Mouse (Mus musculus) urinary bladder, adult 18-20 months (tissue): ENCODE data around the gene Iqschfp.
"Not testable (repeated sequence)": the region's sequence is repeated elsewhere in the genome, so short reads cannot be mapped to it uniquely, and the experiment has no call there.

Experiments
- DNase-seq, 2 experiments: peaks; one replicate each; pipeline ENCODE4 v3.0.0; 2022; ENCODE audit warnings: low spot score in 2 of 2, mixed read lengths in 2 of 2

The Iqschfp gene

DNA sequence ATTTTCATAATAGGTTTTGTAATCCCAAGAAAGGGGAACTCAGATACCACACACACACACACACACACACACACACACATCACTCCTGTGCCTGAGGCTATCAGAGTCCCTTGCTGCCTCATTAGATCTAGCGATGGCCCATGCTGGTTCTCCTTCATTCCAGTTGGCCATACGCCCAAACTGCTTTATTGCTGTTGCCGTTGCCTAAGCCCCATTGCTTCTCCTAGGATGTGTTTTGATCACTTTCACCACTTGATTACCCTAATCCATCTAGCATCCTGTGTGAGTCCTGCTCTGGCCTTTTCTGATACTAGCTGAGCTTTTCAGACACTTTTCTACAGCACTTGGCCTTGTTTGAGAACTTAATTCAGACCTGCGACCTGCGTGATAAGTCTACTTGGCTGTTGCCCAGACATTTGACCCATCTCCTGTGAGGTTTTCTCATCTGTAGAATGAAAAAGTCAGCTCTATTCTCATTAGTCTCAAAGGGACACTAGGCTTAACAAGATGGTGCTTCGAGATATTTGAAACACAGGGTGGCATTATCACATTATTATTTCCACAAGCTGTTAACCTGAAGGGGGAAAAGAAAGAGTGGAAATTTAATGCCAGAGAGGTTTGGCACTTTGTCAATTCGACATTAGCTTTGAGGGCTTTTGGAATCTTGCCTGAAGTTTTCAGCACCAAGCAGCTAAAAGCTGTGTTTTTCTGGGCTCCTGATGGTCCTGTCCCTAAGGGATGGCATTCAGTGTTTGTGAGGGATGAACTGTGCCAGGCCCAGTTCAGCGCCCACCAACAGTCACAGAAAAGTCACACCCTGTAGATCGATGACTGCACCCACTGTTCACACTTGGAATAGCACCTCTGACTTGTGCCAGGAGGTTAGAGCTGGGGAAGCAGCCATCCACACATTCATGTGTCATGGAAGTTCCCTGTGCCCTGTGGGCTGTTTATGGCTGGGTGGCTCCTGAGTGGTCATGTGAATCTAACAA, 179.7 kb downstream of the Iqschfp start:
- no peak for DNase-seq

DNA sequence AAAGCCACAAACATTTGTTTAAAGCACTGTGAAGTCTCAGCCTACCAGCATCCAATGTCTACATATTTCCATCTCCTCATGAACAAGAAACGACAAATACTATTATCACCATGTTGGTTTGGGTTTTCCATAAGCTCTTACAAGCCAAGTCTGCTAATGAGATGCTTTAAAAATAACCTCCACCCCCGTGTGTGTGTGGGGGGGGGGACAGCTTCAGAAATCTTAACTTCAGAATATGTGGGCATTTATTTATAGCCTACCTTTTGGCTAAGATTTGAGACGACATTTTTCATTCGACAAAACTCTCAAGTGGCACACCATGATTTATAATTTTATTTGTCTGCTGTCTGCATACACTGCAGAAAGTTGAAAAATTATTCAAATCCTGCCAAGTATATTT, 185.4 kb downstream of the Iqschfp start:
- DNase-seq, result no peak

DNA sequence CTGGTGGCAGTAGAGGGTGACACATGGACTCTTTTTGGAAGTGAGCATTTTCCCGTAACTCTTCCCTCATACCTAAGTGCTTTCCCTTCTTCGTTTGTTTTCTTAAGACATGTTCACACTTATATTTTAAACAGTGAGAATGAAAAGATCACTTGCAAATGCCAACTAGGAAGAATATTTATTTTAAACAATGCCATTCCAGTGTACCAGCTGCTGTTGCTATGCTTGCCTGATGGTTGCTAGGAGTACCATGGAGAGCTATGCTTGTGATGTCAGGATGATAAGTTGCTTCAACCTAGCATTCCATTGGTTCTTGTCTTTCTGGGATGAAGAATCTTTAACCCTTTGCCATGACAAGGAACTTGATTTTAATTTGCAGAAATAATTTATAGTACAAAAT, 193.0 kb downstream of the Iqschfp start:
- no peak for DNase-seq

DNA sequence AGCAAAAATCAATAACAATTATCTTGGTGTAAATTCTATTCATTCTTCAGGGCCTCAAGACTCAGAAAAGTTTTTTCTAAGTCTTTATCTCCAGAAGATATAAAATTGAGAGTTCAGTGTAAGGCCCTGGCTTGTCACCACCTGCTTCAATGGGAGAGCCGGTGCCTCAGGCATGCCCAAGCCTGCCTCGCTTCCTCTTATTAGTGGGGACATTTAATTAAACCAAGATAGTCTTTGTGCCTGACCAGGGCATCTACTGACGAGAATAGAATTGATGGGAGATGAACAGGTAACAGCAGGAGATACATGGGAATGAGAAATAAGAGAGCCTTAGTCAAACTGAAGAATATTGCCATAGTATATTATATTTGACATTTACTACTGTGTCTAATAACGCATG, 200.1 kb downstream of the Iqschfp start:
- DNase-seq, result no peak

DNA sequence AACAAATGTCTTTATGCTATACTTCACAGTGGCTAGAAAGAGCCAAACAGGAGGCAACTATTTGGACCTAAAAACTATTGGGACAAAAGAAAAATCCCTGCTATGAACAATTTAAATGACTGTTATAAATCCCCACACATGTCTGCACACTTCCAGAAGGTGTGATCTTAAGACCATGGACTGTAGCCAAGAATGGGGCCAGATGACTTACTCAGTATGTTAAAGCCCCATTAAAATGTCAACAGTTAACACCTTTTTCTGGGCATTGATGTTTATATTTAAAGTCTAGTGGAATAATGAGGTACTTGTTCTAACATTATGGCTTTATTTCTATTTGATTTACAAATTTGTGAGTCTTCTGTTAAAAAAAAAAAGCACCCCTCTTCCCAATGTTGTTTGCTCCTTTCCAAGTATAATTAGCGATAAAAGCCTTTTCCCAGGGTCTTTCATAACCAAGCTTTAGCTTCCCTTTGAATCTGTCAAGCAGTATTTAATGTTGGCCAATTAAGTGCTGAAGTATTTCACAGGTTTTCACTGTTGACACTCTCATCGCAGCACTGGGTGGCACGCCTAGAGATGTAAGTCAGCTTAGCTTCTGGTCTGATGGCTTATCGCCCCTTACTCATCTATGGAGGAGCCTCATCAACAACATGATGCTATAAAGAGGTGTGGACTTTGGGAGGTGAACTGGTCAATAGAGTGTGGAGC, 204.8 kb downstream of the Iqschfp start:
- DNase-seq, result no peak

DNA sequence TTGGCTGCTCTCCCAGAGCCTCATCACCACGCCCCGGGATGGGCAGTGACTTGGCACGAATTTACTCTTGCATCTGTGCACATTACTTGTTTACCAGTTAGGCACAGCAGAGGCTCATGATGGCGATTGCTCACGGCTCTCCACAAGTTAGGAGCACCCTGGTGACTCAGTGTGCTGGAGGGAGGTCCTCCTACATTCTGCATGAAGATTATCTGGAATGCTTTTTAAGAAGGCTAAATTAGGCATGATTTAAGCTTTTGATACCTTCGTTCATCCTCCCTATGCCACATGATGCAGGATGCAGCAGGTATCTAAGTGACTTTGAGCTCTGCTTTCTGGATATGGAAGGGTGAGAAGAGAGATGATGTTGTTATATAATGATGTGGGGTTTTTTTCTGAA, 207.5 kb downstream of the Iqschfp start:
- not testable (repeated sequence) for DNase-seq

DNA sequence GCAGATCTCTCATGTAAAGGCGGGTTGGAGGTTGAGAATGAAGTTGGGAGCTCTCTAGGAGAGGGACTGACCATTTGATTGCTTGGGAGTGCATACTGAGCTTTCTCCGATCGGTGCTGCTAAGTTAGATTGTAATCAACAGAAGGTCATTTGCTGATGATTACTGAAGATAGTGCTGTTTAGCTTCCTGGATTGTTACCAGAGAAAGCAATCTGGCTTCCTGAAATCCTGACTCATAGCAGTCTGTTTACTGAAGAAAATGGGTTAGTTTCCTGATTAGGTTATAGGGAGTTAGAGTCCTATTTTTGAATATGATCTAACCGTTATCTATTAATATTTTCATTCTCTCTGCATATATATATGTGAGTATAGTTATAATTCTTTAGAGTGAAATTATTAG, 209.3 kb downstream of the Iqschfp start:
- DNase-seq, result no peak

DNA sequence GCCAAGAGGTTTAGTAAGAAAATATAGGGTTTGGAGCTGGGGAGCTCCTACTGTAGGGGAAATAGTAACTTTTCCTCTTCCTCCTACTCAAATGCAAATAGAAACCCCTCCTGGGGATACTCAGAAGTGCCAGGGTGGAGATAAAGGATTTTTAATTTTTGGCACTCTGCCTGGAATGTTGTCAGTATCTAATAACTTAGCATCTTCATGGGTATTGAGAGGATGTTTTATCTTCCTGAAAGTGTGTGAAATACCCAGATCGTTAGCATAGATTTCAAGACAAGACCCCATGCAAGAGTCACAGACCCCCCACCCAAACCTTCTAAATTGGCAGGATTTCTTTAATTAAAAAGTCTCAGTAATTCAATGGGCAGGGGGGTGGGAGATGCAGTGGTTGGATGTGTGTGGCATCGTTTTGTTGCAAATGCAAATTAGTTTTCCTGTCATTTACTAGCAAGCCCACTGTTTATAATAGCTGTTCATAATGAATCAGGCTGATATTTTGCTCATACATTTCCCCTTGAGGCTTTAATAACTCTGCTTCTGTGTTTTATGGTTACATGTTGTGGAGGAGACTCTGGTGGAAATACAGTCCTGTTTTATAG, 213.2 kb downstream of the Iqschfp start:
- DNase-seq, result no peak

DNA sequence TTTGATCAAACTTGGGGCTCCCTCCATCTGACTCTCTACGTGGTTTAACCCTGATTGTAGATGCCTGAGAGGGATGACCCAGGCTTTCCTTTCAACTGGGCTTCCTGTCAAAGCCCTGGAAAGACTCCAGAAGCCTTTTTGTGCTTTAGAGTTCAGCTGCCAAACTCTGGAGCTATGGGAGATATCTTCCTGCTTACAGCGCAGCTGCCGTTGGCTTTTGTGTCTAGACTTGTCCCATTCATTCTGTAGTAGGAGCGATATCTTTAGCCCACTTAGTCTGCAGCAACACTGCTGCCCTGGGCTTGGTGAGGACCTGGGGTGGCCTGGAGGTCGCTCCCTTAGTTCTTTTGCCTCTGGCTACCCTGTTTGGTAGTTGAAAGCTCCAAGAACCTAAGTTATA, 229.3 kb downstream of the Iqschfp start:
- no peak for DNase-seq

DNA sequence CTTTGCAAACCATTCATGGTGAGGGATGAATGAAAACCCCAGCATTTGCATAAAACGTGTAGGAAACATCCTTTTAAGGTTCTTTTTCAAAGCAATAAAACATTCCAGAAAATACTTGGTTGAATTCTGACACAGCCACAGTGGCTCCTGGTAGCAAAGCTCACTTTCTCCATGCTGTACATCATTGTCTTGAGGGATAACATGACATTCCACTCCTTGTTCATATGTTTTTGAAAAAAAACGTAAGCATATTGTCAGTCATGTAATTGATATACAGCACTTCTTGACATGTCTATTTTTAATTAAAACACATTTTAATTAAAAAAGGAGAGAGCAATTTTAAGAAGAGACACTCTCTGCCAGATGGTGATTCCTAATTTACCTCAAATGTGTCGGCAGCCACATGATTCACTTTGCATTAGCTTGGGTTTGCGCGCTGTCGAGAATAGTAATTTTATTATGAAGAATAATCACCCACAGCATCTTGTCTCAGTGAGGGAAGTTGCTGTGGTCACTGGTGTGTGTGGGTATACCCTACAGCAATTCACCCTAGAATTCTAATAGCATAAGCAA, 234.3 kb downstream of the Iqschfp start:
- DNase-seq, result no peak

DNA sequence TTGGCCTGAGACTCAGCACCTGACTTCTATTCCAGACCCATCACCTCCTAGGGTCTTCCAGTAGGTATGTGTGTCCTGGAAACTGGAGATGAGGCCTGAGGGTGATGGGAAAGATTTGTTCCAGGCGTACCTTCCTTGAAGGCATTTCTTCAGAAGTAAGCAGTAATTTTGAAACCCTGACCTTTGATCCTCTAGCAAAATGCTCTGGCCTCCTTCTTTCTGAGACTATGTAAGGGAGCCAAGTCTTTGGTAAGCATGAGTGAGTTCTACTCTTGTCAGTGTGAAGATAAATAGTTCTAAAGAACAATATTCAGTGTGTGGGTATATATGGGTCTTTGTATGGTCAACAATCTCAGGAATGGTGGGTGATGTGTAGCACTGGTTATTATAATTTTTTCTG, 238.4 kb downstream of the Iqschfp start:
- DNase-seq, result no peak

DNA sequence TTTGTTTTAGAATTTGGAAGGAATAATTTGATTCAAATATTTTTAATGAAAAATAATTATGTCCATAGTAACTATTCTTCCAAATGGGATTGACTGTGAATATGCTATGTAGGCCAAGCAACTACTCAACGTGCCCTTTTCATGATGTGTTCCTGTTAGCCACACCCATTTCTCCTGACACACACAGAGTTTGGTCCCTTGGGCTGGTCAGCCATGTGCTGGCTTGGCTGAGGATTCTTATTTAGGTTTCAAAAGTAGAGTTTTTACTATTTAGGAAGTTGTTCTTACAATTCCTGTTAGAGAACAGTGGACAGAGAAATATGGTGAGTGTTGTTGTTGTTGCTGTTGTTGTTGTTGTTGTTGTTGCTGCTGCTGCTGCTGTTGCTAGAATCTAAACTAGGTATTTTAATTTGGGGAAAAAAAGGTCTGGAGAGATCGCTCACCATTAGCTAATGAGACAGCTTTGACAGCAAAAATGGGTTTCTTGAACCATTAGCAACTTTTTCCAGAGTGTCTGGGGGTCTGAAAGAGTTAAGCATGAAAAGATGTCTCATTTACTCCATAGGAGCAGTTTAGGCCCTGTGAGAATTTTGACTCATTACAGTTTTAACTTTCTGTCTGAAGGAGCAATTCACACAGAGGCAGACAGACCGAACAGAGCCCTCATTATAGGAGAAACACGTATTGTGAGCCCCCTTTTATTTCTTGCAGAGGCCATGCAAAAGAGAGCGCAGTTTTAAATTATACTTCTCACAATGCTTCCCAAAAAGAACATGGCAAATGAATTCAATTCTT, 247.0 kb downstream of the Iqschfp start:
- DNase-seq, result no peak

DNA sequence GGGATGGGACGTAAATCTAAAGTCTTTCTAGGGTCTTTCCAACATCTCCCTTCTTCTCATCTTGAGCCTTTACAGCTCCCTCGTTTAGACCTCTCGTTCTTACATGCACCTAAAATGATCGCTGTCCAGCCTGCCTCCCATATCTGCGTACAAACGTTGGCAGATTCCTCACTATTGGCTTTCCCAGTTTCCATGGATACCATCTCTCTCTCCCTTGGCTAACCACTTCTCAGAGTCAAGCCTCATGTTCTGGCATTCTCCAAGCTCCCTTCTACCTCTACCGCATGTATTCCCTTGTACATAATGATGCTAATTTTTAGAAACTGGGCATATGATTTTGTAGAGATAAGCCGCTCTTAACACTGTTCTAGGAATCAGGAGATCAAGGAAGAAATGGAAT, 258.7 kb downstream of the Iqschfp start:
- no peak for DNase-seq

DNA sequence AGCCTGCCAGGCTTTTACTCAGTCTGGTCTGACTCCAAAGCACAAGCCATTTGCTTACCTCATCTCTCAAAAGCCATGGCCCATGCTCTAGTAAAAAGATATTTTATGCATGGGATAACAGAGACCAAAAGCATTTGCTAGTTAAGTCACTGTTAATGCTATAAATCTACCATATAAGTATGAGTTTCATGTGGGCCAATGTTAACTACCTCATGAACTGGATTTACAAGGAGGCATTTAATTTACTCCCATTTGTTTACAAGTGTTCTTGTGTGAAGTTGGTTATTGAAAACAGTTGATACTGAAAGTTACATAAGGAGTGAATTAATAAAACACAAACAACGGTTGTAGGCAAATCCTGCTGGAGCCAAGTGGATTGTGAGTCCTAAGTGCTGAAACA, 268.1 kb downstream of the Iqschfp start:
- no peak for DNase-seq

DNA sequence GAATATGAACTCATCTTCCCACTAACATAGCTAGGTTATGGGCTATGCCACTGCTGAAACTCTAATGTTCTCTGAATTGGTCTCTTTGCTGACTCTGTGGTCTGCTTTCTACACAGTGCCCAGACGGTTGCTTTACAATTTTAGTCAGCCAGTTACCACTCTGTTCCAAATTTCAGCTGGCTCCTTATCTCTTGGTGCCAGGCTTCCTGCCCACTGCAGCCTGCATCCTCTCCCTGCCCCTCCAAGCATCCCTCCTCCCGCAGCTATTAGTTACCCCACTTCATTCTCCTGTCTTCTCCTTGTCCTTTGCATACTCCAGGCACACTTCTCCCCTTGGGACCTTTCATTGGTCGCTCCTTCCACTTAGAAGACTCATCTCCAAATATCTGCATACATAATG, 268.7 kb downstream of the Iqschfp start:
- no peak for DNase-seq

DNA sequence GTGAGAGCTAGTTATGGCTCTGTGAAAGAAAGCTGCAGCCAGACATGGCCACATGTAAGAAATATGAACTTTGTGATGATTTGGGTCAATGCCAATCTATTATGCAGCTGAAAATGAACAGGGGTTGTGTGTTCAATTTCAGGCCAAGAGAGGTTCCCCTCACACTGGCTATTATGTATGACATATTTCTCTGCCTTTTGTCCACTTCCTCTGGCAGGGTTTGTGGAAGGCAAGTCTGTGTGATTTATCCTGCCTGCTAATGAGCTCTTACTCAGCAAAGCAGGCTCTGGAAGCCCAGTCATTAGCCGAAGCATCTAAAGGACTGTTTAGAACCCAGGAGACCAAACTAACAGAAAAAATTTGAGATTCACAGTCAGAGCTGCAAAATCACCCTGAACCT, 286.2 kb downstream of the Iqschfp start:
- DNase-seq, result no peak

DNA sequence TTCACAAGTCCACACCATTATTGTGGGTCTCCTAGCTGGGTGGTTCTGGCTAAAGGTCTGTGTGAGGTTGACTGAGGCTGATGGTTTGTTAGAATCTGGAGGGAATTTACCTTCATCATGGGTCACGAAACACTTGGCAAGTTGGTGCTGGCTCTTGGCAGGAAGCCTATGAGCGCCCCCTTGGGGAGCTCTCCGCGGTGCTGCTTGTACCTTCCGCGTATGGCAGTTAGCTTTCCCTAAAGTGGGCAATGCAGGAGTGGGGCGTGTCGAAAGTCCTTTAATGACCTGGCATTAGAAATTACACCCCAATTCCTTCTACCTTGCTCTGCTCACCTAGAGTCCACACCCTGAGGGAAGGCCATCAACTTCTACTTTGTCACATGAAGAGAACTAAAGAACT, 295.4 kb downstream of the Iqschfp start:
- DNase-seq, result no peak

DNA sequence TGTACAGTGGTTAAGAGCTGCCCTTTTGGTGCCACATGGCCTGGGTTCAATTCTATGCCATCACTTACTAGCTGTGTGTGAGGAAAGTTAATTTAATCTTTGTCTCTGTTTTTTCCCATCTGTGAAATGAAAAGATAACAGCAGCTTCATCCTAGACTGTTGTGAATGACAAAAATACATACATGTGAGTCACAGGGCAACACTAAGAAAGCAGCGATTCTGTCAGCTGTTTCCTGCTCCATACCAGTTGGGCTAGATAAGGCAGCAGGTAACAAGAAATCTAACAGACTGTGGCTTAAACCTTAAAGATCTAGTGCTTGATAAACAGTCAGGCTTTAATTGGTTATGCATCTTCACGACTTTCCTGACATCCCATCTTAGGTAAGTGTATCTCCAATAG, 297.1 kb downstream of the Iqschfp start:
- no peak for DNase-seq

DNA sequence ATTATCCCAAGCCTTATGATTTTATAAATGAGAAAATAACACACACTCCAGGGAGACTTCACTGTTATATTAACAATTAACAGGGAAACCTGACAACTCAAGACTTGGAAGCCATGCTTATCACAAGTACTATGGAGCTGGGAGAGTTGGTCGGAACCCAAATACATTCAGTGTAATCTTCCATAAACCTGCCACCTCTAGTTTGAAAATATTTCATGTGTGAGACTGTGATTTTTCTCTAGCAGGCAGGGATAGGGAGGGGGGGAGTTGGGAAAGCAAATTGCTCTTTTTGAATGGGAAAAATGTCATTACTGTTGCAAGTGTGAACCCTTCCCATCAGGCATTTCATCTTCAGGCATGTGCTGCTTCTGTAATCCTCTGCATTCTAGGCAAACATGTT, 304.9 kb downstream of the Iqschfp start:
- DNase-seq, result no peak

DNA sequence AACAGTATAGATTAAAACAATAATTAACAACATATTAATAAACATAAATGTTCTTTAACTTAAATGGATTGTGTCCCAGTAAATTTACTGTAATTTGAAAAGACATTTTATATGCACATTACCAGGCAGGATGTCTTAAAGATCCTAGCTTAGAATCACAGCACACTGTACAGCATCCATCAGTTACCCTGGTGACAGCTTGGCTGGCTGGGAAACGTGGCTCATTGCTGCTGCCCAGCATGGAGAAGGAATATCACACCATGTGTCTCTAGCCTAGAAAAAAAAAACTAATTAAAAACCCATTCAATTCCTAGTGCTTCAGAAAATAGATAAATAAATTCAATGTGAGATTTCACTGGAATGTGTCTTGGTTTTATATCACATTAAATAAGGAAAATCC, 309.2 kb downstream of the Iqschfp start:
- no peak for DNase-seq

DNA sequence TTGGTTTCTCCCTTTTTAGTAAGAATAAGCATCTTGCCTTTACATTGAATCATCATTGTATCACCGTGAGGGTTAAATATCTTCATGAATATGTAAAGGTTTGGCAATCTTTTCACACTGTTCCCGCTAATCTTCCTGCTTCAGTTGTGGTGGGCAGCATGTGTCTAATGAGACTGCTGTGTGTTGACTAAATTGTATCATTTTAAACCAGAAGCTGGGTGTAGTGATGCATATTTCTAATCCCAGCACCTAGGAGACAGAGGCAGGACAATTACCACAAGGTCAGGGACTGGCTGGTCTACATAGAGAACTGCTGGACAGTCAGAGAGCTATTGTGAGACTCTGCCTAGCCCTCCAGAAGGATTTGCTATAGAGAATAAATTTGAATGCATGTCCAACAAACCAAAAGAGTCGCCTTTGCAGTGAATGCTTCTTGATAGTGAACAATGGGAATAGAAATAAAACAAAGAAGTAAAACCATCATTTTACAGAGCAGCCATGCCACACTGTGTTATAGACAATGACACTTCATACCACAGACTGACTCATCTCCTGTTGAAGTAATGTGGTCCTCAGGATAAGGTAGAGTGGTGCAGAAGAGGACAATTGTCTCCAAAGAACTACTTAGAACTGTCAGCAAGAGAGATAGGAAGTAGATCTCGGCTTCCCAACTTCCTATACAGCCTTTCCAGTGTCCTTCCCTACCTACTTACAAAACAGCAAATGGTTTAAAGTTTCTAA, 310.3 kb downstream of the Iqschfp start:
- DNase-seq, result no peak
